18 mouse cellular contexts compared by ENCODE assay signal in genomic region chr5:47496218-47496617, GRCm38 (mm10).
DNase-seq lines count a peak whose midpoint lies in the region; ATAC-seq and TF ChIP-seq lines count a peak whose summit lies in the region.
"Had no signal": no experiment of that assay in that cellular context is flagged by ENCODE, and none has a peak within 500 bp of the region (broad histone marks: within the 10 kb centered on the region; RNA-seq: fewer than 3 reads in every experiment).

No protein-coding gene starts in this region.

- 0 out of 2 replicates have a peak, but pooled peaks have one; percentile 45 for ATAC-seq in hindbrain, embryonic 11.5 days (ENCODE audit: low FRiP score)
- ATAC-seq in hindbrain, embryonic 13.5 days (ENCODE audit: low FRiP score) = no peak
- ATAC-seq in kidney, postnatal 0 days (replicated peaks; ENCODE audit: low FRiP score, low read depth) = no peak
- ATAC-seq: forebrain, embryonic 15.5 days; hindbrain, embryonic 16.5 days had no signal

- whole genome bisulfite sequencing in hindbrain, embryonic 11.5 days = 34% methylated on average over 3 of the region's 3 CpGs
- 11% methylated on average over 3 of the region's 3 CpGs for WGBS in hindbrain, embryonic 13.5 days
- 15% methylated on average over 3 of the region's 3 CpGs for whole genome bisulfite sequencing in kidney, postnatal 0 days

- no peak for DNase-seq in hindbrain, embryonic 11.5 days (ENCODE audit: low spot score)
- peak; percentile 70 for DNase-seq in kidney, postnatal 0 days (ENCODE audit: low spot score)
- no peak for DNase-seq in kidney, adult 11 months
- peak; percentile 31 for DNase-seq in embryo, embryonic 10.5 days (ENCODE audit: low spot score)
- DNase-seq in yolk sac, embryonic 10.5 days (ENCODE audit: low spot score) = no peak
- no peak for DNase-seq in urinary bladder, postnatal 36 days (ENCODE audit: low spot score in 2 of 2)
- DNase-seq: adrenal gland, postnatal 10 days; cerebellum, adult 11-12 months; cerebellum, adult 9-10 months; cerebellum, postnatal 25 days; gastrocnemius, postnatal 10 days; heart, adult 2 months had no signal

- H3K4me3 ChIP-seq in hindbrain, embryonic 11.5 days (ENCODE audit: low read depth, low read length) = no peak overlapping the region
- no peak overlapping the region for H3K4me3 ChIP-seq in hindbrain, embryonic 13.5 days
- no peak overlapping the region for H3K4me3 ChIP-seq in kidney, postnatal 0 days (replicated peaks; ENCODE audit: low read depth, low read length)
- H3K4me3 ChIP-seq: embryonic facial prominence, embryonic 12.5 days; forebrain, embryonic 15.5 days; heart, adult 2 months; hindbrain, embryonic 10.5 days had no signal

- H3K9me3 ChIP-seq in hindbrain, embryonic 11.5 days (ENCODE audit: control insufficient read depth, low read length) = no peaks in the 10 kb centered on the region
- H3K9me3 ChIP-seq in hindbrain, embryonic 13.5 days = no peaks in the 10 kb centered on the region
- no peaks in the 10 kb centered on the region for H3K9me3 ChIP-seq in kidney, postnatal 0 days (replicated peaks; ENCODE audit: low read length)
- H3K9me3 ChIP-seq: embryonic facial prominence, embryonic 12.5 days; forebrain, embryonic 15.5 days; hindbrain, embryonic 10.5 days had no signal

- TF ChIP-seq CTCF in kidney, postnatal 0 days (IDR thresholded peaks at IDR 0.05; ENCODE audit: low read depth) = no peak

- no peaks in the 10 kb centered on the region for H3K4me1 ChIP-seq in hindbrain, embryonic 11.5 days (replicated peaks; ENCODE audit: control insufficient read depth, insufficient read depth, low read length)
- no peaks in the 10 kb centered on the region for H3K4me1 ChIP-seq in hindbrain, embryonic 13.5 days (replicated peaks)
- H3K4me1 ChIP-seq in kidney, postnatal 0 days (replicated peaks; ENCODE audit: insufficient read depth, low read length) = no peaks in the 10 kb centered on the region
- H3K4me1 ChIP-seq: embryonic facial prominence, embryonic 12.5 days; forebrain, embryonic 15.5 days had no signal

- H3K27ac ChIP-seq in hindbrain, embryonic 11.5 days (ENCODE audit: low read depth, low read length) = no peak overlapping the region
- H3K27ac ChIP-seq in hindbrain, embryonic 13.5 days = no peak overlapping the region
- H3K27ac ChIP-seq in kidney, postnatal 0 days = no peak overlapping the region
- H3K27ac ChIP-seq: embryonic facial prominence, embryonic 12.5 days; forebrain, embryonic 15.5 days; heart, adult 2 months; hindbrain, embryonic 10.5 days had no signal

- no peak overlapping the region for H3K4me2 ChIP-seq in hindbrain, embryonic 11.5 days (replicated peaks; ENCODE audit: low read depth, low read length)
- H3K4me2 ChIP-seq in hindbrain, embryonic 13.5 days = no peak overlapping the region
- H3K4me2 ChIP-seq in kidney, postnatal 0 days (ENCODE audit: low read length) = no peak overlapping the region
- H3K4me2 ChIP-seq: embryonic facial prominence, embryonic 12.5 days; forebrain, embryonic 15.5 days; heart, embryonic 11.5 days had no signal

- no peak overlapping the region for H3K9ac ChIP-seq in hindbrain, embryonic 11.5 days (ENCODE audit: low read depth, low read length)
- no peak overlapping the region for H3K9ac ChIP-seq in hindbrain, embryonic 13.5 days
- no peak overlapping the region for H3K9ac ChIP-seq in kidney, postnatal 0 days (ENCODE audit: low read depth, low read length)
- H3K9ac ChIP-seq: embryonic facial prominence, embryonic 12.5 days; forebrain, embryonic 15.5 days had no signal

- no peaks in the 10 kb centered on the region for H3K27me3 ChIP-seq in hindbrain, embryonic 11.5 days (ENCODE audit: control insufficient read depth, insufficient read depth, low read length)
- no peaks in the 10 kb centered on the region for H3K27me3 ChIP-seq in hindbrain, embryonic 13.5 days
- no peaks in the 10 kb centered on the region for H3K27me3 ChIP-seq in kidney, postnatal 0 days (ENCODE audit: insufficient read depth, low read length)
- H3K27me3 ChIP-seq: embryonic facial prominence, embryonic 12.5 days; forebrain, embryonic 15.5 days had no signal

- H3K36me3 ChIP-seq in hindbrain, embryonic 11.5 days (ENCODE audit: control insufficient read depth, insufficient read depth, low read length) = no peaks in the 10 kb centered on the region
- no peaks in the 10 kb centered on the region for H3K36me3 ChIP-seq in hindbrain, embryonic 13.5 days
- H3K36me3 ChIP-seq in kidney, postnatal 0 days (ENCODE audit: insufficient read depth, low read length) = no peaks in the 10 kb centered on the region
- H3K36me3 ChIP-seq: embryonic facial prominence, embryonic 12.5 days; forebrain, embryonic 15.5 days; hindbrain, embryonic 10.5 days had no signal

Comparison
In these comparisons a context has a peak if more than half of its experiments do, and no peak if none do; other contexts are left out.
1. DNase-seq: peak in kidney, postnatal 0 days (single experiment) and embryo, embryonic 10.5 days (single experiment); none in hindbrain, embryonic 11.5 days (single experiment), kidney, adult 11 months (single experiment), yolk sac, embryonic 10.5 days (single experiment) and urinary bladder, postnatal 36 days (0 of 2).